Mouse (Mus musculus) erythroblast, embryonic 14.5 days (primary cell): ENCODE results near the gene Papln.

Experiments used
- GATA1 ChIP-seq: IDR thresholded peaks from 2 replicates; pipeline ENCODE4 v1.6.1; 2012; ENCODE audit warnings: low read length, inconsistent platforms, mixed read lengths
- TAL1 ChIP-seq: IDR thresholded peaks from 3 replicates; pipeline ENCODE4 v1.6.1; 2012; ENCODE audit warnings: low read length, inconsistent platforms, mixed read lengths

DNA sequence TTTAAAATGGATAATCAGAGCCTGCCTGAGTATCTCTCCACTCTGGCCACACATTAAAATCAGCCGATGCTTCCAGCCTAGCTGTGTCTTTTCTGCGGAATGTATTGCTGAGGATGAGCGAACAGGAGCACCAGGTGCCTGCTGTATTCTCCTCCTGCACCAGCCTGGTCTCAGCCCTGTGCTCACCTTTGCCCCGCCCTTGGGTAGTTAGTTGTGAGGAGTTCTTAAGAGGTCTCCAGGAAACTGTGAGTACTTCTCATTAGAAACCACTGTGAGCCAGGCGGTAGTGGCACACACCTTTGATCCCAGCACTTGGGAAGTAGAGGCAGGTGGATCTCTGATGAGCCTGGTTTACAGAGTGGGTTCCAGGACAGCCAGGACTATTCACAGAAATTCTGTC lies 31.2 kb upstream of the Papln start:
- no peak for TF ChIP-seq TAL1
- TF ChIP-seq GATA1, result no peak
